Mouse (Mus musculus) embryonic facial prominence, embryonic 15.5 days (tissue): ENCODE data around the gene Twist1. TPM values are rescaled to one million over a fixed set of nuclear protein-coding genes. Genes with fewer than 3 reads are reported as not detected.

Source experiments
- ATAC-seq: fragments of 200-750 bp; cut with Nextera tagmentation; 2 replicates; pipeline ENCODE4 v1.8.0; 2017; ENCODE audit warnings: low read depth, moderate TSS enrichment; ENCODE audit not compliant: insufficient number of reproducible peaks, low FRiP score, low TSS enrichment
- H3K27ac ChIP-seq: fragments of 300-500 bp; sonication (generic); replicated peaks from 2 replicates; pipeline ENCODE4 v1.5.1; 2015; ENCODE audit warnings: mild to moderate bottlenecking, inconsistent platforms
- H3K27me3 ChIP-seq: fragments of 300-500 bp; sonication (generic); 2 replicates; pipeline ENCODE4 v1.6.1; 2015; ENCODE audit warnings: inconsistent platforms
- H3K36me3 ChIP-seq: fragments of 300-500 bp; sonication (generic); 2 replicates; pipeline ENCODE4 v1.6.1; 2015; ENCODE audit warnings: mild to moderate bottlenecking, inconsistent platforms
- H3K4me1 ChIP-seq: fragments of 300-500 bp; sonication (generic); 2 replicates; pipeline ENCODE4 v1.6.1; 2015; ENCODE audit warnings: inconsistent platforms
- H3K4me2 ChIP-seq: fragments of 300-500 bp; sonication (generic); replicated peaks from 2 replicates; pipeline ENCODE4 v1.6.1; 2015; ENCODE audit warnings: mild to moderate bottlenecking, inconsistent platforms
- H3K4me3 ChIP-seq: fragments of 300-500 bp; sonication (generic); replicated peaks from 2 replicates; pipeline ENCODE4 v1.5.1; 2015; ENCODE audit warnings: mild to moderate bottlenecking, inconsistent platforms
- H3K9ac ChIP-seq: fragments of 300-500 bp; sonication (generic); 2 replicates; pipeline ENCODE4 v1.6.1; 2015; ENCODE audit warnings: inconsistent platforms
- H3K9me3 ChIP-seq: fragments of 300-500 bp; sonication (generic); replicated peaks from 2 replicates; pipeline ENCODE4 v1.6.1; 2016; ENCODE audit warnings: inconsistent platforms
- WGBS: fragments of 180-500 bp; shearing (Covaris S2); methylation state at CpG from one replicate; pipeline ENCODE4 v1.1.7; 2015; 5-methylcytosine and 5-hydroxymethylcytosine counted together
- polyA plus RNA-seq: library from polyadenylated mRNA; unstranded; fragments of >200 nt; fragmentation: Nextera tagmentation; extraction: Ambion mirVana; gene quantifications from 2 replicates; pipeline ENCODE4 v1.2.1, GENCODE M21; 2015

The Twist1 gene
- polyA plus RNA-seq, 1 experiment from 2014 or later = 39.9 TPM

GRCm38 (mm10) chr12:33958241-33959194, 1.0 kb downstream of the Twist1 start:
- WGBS = under 1% methylated on average over 55 of the region's 56 CpGs

GRCm38 (mm10) chr12:33959206-33959605, 1.7 kb downstream of the Twist1 start:
- Histone ChIP-seq H3K4me1 (peaks cover 10% of the 10 kb centered on the region; the same call in 1 of the 2 replicates), H3K9ac (peak overlapping the region; percentile 93), H3K36me3 (no peaks in the 10 kb centered on the region), H3K27ac (peak overlapping the region; percentile 96), H3K4me2 (peak overlapping the region; percentile 51), H3K27me3 (peaks cover 34% of the 10 kb centered on the region), H3K4me3 (peak overlapping the region; percentile 74), H3K9me3 (no peaks in the 10 kb centered on the region)
- ATAC-seq = no peak
- 3% methylated on average over 6 of the region's 6 CpGs for WGBS

More at GRCm38 (mm10) chr12:33958241-33959194, 1.0 kb downstream of the Twist1 start:
- no peak for ATAC-seq
- H3K4me2 ChIP-seq = peak overlapping the region; percentile 51
- H3K9me3 ChIP-seq = no peaks in the 10 kb centered on the region
- peak overlapping the region; percentile 93 for H3K9ac ChIP-seq
- H3K36me3 ChIP-seq = no peaks in the 10 kb centered on the region
- H3K27me3 ChIP-seq = peaks cover 32% of the 10 kb centered on the region
- H3K4me3 ChIP-seq = peak overlapping the region; percentile 74
- H3K27ac ChIP-seq = peak overlapping the region; percentile 96
- H3K4me1 ChIP-seq = peaks cover 10% of the 10 kb centered on the region; the same call in 1 of the 2 replicates

DNA sequence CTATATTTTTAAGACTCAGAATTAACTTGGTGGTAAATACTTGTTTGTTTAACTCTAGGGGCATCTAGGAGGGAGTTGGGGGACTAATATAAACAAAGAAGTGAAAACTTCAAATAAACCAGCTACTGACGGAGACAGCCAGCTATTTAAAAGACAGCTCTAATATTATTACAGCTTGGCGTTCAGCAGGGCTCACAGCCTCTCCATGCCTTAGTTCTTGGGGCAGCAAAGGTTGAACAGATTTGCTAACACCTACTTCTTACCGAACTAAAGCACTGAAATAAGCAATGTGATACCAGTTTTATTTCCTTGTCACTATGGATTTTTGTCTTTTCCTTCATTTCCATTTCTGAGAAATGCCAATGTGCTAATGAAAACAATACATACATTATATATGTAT, 2.4 kb downstream of the Twist1 start:
- Histone ChIP-seq H3K27ac (peak overlapping the region; percentile 69; the same call in 1 of the 2 replicates), H3K4me2 (0 out of 2 replicates have a peak overlapping the region, but pooled peaks have one; percentile 25), H3K36me3 (no peaks in the 10 kb centered on the region), H3K4me3 (peak overlapping the region; percentile 48), H3K27me3 (peaks cover 37% of the 10 kb centered on the region), H3K9ac (peak overlapping the region; percentile 40; the same call in 1 of the 2 replicates), H3K9me3 (no peaks in the 10 kb centered on the region), H3K4me1 (peaks cover 10% of the 10 kb centered on the region; the same call in 1 of the 2 replicates)
- 3% methylated on average over 3 of the region's 3 CpGs for whole genome bisulfite sequencing
- ATAC-seq = no peak

DNA sequence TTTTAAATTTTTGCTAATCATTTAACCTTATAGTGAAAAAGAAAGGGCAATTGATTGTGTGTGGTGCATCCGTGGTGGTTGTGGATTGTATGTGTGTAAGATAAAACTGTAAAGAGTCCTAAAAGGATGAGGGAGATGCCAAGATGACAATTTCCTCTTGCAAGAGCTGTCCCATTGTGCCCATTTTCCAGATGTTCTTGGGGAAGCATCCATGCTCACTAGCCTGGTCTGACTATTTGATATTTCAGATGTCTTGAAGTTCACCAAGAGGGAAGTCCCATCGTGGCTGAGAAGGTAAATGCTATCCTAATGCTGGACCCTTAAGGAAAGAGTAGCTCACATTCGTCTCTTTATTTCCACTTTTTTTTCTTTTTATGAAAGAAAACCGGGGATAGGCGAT, 3.5 kb downstream of the Twist1 start:
- Histone ChIP-seq H3K27me3 (peaks cover 34% of the 10 kb centered on the region), H3K4me2 (peak overlapping the region; percentile 46), H3K27ac (peak overlapping the region; percentile 89), H3K4me1 (peaks cover 11% of the 10 kb centered on the region; the same call in 1 of the 2 replicates), H3K9ac (no peak overlapping the region; the same call in 1 of the 2 replicates), H3K9me3 (no peaks in the 10 kb centered on the region), H3K36me3 (no peaks in the 10 kb centered on the region), H3K4me3 (peak overlapping the region; percentile 35)
- ATAC-seq = no peak
- 13% methylated on average over 5 of the region's 5 CpGs for WGBS

DNA sequence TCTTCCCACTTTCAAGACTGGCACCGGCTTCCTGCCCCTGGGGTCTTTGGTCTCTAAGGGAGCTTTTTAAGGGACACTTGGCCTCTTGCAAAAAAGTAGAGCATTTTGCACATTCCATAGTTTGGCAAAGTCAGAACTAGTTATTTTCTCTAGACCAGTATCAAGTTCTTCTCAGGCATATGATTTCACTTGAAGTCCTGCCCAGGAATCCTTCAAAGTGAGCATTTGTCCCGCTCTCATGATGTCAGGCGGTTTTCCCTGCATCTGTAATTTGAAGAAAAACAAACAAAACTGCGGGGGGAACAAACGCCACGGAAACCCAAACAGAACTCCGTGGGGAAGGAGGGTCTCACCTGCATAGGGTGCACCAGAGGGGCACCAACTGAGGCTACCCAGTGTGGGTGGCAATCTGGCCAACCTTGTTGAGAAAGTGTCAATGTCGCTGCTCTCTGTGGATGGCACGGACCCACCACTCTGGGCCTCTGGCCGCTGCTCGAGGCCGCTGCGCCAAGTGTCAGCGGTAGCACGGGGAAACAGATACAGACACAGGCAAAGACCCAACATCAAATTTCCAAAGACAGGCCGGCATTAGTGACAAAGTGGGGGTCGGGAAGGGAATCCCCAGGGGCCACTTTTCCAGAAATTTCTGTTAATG, 4.8 kb downstream of the Twist1 start:
- Histone ChIP-seq H3K27ac (peak overlapping the region; percentile 89), H3K4me2 (peak overlapping the region; percentile 46), H3K4me3 (peak overlapping the region; percentile 35), H3K36me3 (no peaks in the 10 kb centered on the region), H3K9me3 (no peaks in the 10 kb centered on the region), H3K9ac (peak overlapping the region; percentile 39), H3K4me1 (peaks cover 18% of the 10 kb centered on the region), H3K27me3 (peaks cover 29% of the 10 kb centered on the region)
- no peak for ATAC-seq
- WGBS = 4% methylated on average over 17 of the region's 17 CpGs

GRCm38 (mm10) chr12:33962773-33963130, 5.3 kb downstream of the Twist1 start:
- 4% methylated on average over 9 of the region's 9 CpGs for WGBS
- no peaks in the 10 kb centered on the region for H3K36me3 ChIP-seq
- peaks cover 22% of the 10 kb centered on the region for H3K4me1 ChIP-seq
- peak overlapping the region; percentile 89 for H3K27ac ChIP-seq
- H3K27me3 ChIP-seq = peaks cover 33% of the 10 kb centered on the region
- peak overlapping the region; percentile 39 for H3K9ac ChIP-seq
- H3K4me2 ChIP-seq = peak overlapping the region; percentile 46
- no peak for ATAC-seq
- no peaks in the 10 kb centered on the region for H3K9me3 ChIP-seq
- peak overlapping the region; percentile 35 for H3K4me3 ChIP-seq

- Histone ChIP-seq H3K36me3 (no peaks in the 10 kb centered on the region), H3K27ac (peak overlapping the region; percentile 89), H3K27me3 (peaks cover 27% of the 10 kb centered on the region; the same call in 1 of the 2 replicates), H3K9ac (peak overlapping the region; percentile 37), H3K4me3 (peak overlapping the region; percentile 35), H3K9me3 (no peaks in the 10 kb centered on the region), H3K4me2 (peak overlapping the region; percentile 46), H3K4me1 (peaks cover 21% of the 10 kb centered on the region)
- 7% methylated on average over 15 of the region's 15 CpGs for WGBS
- ATAC-seq = no peak
These were observed 6.3 kb downstream of the Twist1 start for GRCm38 (mm10) chr12:33963671-33964369.

GRCm38 (mm10) chr12:33964427-33964826, 7.0 kb downstream of the Twist1 start:
- Histone ChIP-seq H3K27me3 (peaks cover 27% of the 10 kb centered on the region; the same call in 1 of the 2 replicates), H3K9me3 (no peaks in the 10 kb centered on the region), H3K4me1 (peaks cover 21% of the 10 kb centered on the region), H3K4me3 (0 out of 2 replicates have a peak overlapping the region, but pooled peaks have one; percentile 3), H3K9ac (no peak overlapping the region), H3K27ac (peak overlapping the region; percentile 83), H3K36me3 (no peaks in the 10 kb centered on the region), H3K4me2 (peak overlapping the region; percentile 46)
- 20% methylated on average over 2 of the region's 2 CpGs for WGBS
- ATAC-seq = no peak

GRCm38 (mm10) chr12:33965661-33966360, 8.3 kb downstream of the Twist1 start:
- 4% methylated on average over 5 of the region's 5 CpGs for WGBS
- Histone ChIP-seq H3K36me3 (no peaks in the 10 kb centered on the region), H3K4me3 (peak overlapping the region; percentile 9; the same call in 1 of the 2 replicates), H3K9ac (peak overlapping the region; percentile 15; the same call in 1 of the 2 replicates), H3K4me2 (peak overlapping the region; percentile 57), H3K27me3 (peaks cover 33% of the 10 kb centered on the region; the same call in 1 of the 2 replicates), H3K9me3 (no peaks in the 10 kb centered on the region), H3K4me1 (peaks cover 21% of the 10 kb centered on the region), H3K27ac (peak overlapping the region; percentile 89)
- ATAC-seq = no peak
